Mouse (Mus musculus): ENCODE measurements at regions not wholly inside any gene's neighbourhood (a gene's known extent, or its start where the extent isn't known, plus 50 kb on each side); places are given as distances from the start of the nearest gene placed in this dataset.
"Not testable (repeated sequence)": the region's sequence is repeated elsewhere in the genome, so short reads cannot be mapped to it uniquely, and the experiment has no call there.

GRCm38 (mm10) chrX:65778656-65779370, 525.2 kb downstream of the 4930447F04Rik start:
- not testable (repeated sequence) for DNase-seq (ENCODE audit: extremely low spot score)

- DNase-seq (ENCODE audit: extremely low spot score): no peak
These were observed 534.2 kb downstream of the 4930447F04Rik start for GRCm38 (mm10) chrX:65769861-65770260.

- peak; percentile 6 for DNase-seq (ENCODE audit: extremely low spot score)
These were observed 569.4 kb downstream of the 4930447F04Rik start for GRCm38 (mm10) chrX:65734577-65734976.

GRCm38 (mm10) chrX:65715562-65715961, 588.5 kb downstream of the 4930447F04Rik start:
- DNase-seq (ENCODE audit: extremely low spot score): peak; percentile 0

Measured in embryo, embryonic 9.5 days (tissue).